Mouse (Mus musculus) c-Kit-positive CD71-positive TER-119-negative erythroid progenitor cells, embryonic 14.5 days (primary cell): ENCODE results near the gene Rab24.

Source experiments
- DNase-seq: peaks from one replicate; pipeline ENCODE4 v3.0.0-alpha.2; 2013; ENCODE audit warnings: low read depth

Rab24 gene

GRCm38 (mm10) chr13:55329109-55329682, 7.5 kb upstream of the Rab24 start:
- DNase-seq: no peak

DNA sequence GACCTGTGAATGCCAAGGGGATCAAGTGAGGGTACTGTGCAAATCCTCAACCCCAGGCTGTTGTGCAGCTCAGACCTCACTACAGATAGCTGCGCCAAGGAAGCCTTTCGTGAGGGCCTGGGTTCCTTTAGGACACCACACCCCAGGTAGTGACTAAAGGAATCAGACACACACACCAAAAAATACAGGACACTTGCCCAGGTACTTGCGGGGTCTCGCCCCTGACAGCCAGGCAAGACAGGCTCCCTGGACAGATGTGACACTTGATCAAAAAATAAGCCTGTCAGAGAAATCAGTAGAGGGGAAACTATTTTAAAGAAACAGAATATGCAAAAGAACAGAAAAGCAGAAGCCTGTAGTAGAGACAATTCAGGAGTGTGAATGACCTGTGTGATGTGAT, 6.9 kb upstream of the Rab24 start:
- no peak for DNase-seq

GRCm38 (mm10) chr13:55328171-55328570, 6.4 kb upstream of the Rab24 start:
- DNase-seq: no peak

DNA sequence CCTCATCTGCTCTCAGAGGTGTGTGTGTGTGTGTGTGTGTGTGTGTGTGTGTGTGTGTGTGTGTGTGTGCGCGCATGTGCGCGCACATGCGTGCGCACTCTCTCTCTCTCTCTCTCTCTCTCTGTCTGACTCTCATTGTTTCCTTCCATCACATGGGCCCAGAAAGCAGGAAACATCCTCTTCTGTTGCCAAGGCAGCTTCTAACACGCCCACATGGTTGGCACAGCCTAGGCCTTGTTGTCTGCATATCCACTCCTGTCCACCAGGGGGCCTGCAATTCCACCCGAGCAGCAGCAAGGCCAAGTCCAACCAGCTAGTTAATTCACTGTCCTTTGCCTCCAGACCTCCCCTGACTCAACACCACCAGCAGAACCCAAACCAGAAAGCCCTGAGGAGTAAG, 5.9 kb upstream of the Rab24 start:
- DNase-seq: peak; percentile 75

GRCm38 (mm10) chr13:55327169-55327568, 5.4 kb upstream of the Rab24 start:
- no peak for DNase-seq

DNA sequence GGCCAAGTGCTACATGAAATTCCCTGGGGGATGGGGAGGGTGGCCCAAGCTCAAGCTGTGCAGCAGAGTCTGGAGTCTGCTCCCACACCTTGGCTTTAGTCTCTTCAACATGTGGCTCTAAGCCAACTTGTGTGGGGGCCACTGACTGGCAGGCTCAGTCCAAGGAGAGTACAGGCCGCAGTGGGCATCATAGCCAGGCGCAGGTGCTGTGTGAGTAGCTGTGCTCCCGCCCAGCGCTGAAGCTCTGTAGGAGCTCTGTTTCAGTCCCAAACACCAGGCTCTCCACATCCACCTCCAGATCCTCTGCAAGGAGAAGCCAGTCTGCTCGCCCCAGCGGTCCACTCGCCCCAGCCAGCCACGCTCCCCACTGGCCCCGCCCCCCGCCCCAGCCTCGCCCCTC, 3.9 kb upstream of the Rab24 start:
- DNase-seq: no peak

DNA sequence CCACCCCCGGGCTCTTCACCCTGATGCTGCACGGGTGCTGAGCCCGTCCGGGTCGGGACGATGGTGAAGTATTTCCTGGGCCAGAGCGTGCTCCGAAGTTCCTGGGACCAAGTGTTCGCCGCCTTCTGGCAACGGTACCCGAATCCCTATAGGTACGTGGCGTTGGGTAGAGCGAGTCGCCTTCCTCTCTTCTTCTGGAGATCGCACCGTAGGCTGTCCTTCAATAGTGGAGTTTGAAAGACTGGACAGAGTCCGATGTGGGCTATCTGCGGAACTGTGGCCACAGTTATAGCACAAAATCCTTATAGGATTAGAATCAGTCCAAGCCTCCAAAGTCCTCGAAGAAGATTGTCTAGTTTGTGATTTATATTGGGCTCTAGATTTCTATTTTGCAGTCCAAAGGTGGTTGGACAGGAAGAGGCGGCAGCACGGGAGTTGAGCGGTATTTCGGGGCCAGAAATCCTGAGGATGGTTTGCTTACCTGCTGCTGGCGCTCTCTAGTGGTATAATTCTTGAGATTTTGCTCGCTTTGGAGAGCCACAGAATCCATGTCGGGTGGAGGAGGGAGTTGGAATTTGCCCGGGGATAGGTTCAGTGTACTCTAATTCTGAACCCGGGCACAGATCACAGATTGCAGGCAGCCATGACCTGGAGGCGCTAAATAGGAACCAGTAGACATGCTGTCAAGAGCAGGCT, 532 bp upstream of the Rab24 start:
- peak; percentile 48 for DNase-seq

- DNase-seq: no peak
Measured at GRCm38 (mm10) chr13:55319931-55320533, 1.7 kb downstream of the Rab24 start, which contains the start of gene Prelid1. Gene Prelid1 (plus strand): TSS chr13:55320500.

- no peak for DNase-seq
Measured at GRCm38 (mm10) chr13:55318351-55318750, 3.4 kb downstream of the Rab24 start.

DNA sequence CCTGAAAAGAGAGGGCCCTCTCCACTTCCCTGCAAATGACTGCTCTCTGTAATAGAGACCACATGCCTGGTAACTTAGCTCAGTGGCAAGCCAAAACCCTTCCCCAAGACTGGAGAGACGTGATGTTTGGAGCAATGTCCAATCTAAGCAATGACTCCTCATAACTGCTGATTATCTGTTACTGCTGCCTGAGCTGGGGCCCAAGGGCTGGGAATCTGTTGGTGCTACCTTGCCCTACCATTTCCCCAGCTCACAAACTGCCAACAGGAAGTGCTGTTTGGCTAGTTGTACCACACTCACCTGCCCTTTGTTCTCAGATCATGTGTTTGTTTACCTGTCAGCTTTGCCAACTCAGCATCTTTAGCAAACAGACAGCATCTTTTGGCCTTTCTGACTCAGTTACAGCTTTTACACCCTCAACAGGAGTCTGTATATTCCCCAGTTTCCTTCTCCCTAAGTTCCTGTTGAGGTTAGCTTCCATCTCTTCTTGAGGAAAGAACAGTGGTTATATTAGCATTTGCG, 6.8 kb downstream of the Rab24 start:
- no peak for DNase-seq

DNA sequence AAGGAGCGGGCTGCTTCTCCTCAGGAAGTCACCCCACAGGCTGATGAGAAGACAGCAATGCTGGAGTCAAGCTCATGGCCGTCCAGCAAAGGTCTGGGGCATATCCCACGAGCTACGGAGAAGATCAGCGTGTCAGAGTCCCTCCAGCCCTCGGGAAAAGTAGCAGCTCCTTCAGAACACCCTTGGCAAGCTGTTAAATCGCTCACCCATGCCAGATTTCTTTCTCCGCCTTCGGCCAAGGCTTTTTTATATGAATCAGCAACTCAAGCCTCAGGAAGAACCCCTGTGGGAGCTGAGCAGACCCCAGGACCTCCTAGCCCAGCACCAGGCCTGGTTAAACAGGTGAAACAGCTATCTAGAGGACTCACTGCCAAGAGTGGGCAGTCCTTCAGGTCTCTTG, 8.7 kb downstream of the Rab24 start:
- DNase-seq: no peak

- DNase-seq: no peak
Measured at GRCm38 (mm10) chr13:55312028-55312630, 9.6 kb downstream of the Rab24 start.

- DNase-seq: no peak
Measured at GRCm38 (mm10) chr13:55300913-55301312, 20.8 kb downstream of the Rab24 start.

- DNase-seq: no peak
Measured at GRCm38 (mm10) chr13:55296760-55297159, 25.0 kb downstream of the Rab24 start.

DNA sequence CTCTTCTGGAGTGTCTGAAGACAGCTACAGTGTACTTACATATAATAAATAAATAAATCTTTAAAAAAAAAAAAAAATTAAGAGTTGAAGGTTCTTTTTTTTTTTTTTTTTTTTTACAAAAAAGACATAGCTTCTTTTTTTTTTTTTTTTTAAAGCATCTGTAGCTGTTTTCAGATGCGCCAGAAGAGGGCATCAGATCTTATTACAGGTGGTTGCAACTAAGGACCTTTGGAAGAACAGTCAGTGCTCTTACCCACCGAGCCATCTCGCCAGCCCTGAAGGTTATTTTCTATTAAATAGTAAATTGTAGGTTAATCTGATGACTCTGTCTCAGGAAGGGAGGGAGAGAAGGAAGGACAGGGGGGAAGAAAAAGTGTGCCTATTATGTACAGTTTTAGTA, 32.9 kb downstream of the Rab24 start:
- DNase-seq: peak; percentile 4

GRCm38 (mm10) chr13:55277646-55278045, 44.1 kb downstream of the Rab24 start:
- no peak for DNase-seq

DNA sequence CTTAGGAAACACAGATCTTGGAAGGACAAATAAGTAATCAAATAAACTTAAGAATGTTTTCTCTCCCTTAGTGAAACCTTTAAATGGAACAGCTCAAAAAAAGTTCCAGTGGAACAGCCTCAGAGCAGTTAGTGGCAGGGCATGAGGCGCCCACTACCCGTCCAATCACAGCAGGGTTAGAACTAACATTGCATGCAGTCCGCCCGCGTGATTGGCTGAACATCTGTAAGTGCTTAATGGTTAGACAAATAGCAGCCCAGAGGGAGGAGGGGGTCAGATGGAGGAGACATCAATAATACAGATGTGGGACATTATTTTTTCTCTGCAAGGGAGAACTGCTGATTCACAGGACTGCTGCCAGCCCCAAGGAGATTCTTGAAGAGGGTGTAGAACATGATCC, 44.5 kb downstream of the Rab24 start:
- no peak for DNase-seq
